Mouse (Mus musculus): ENCODE data around the gene Pnisr.

The Pnisr gene

GRCm38 (mm10) chr4:21847481-21848286 is at the start of gene Pnisr:
Gene Pnisr (plus strand): TSS chr4:21847583.
- DNase-seq (ENCODE audit: low spot score in 2 of 2), result peak; percentile 88 to 94

GRCm38 (mm10) chr4:21801013-21801412 is 46.4 kb upstream of the Pnisr start:
- DNase-seq (ENCODE audit: low spot score in 2 of 2), result no peak

GRCm38 (mm10) chr4:21801620-21802019 is 45.8 kb upstream of the Pnisr start:
- no peak for DNase-seq (ENCODE audit: low spot score in 2 of 2)

GRCm38 (mm10) chr4:21807204-21807603 is 40.2 kb upstream of the Pnisr start:
- DNase-seq (ENCODE audit: low spot score in 2 of 2), result no peak

- no peak for DNase-seq (ENCODE audit: low spot score in 2 of 2)
Observed at GRCm38 (mm10) chr4:21810608-21811007, 36.8 kb upstream of the Pnisr start.

GRCm38 (mm10) chr4:21812635-21813034 is 34.7 kb upstream of the Pnisr start:
- no peak for DNase-seq (ENCODE audit: low spot score in 2 of 2)

- DNase-seq (ENCODE audit: low spot score in 2 of 2), result peak in 1 of 2 experiments; percentile 32
Observed at GRCm38 (mm10) chr4:21814029-21814428, 33.4 kb upstream of the Pnisr start.

- no peak for DNase-seq (ENCODE audit: low spot score in 2 of 2)
Observed at GRCm38 (mm10) chr4:21826616-21827015, 20.8 kb upstream of the Pnisr start.

GRCm38 (mm10) chr4:21832844-21833243 is 14.5 kb upstream of the Pnisr start:
- no peak for DNase-seq (ENCODE audit: low spot score in 2 of 2)

- peak; percentile 86 to 87 for DNase-seq (ENCODE audit: low spot score in 2 of 2)
Observed at GRCm38 (mm10) chr4:21848287-21848630, 876 bp downstream of the Pnisr start.

- no peak for DNase-seq (ENCODE audit: low spot score in 2 of 2)
Observed at GRCm38 (mm10) chr4:21857481-21857880, 10.1 kb downstream of the Pnisr start.

- no peak for DNase-seq (ENCODE audit: low spot score in 2 of 2)
Observed at GRCm38 (mm10) chr4:21865226-21865625, 17.8 kb downstream of the Pnisr start.

- no peak for DNase-seq (ENCODE audit: low spot score in 2 of 2)
Observed at GRCm38 (mm10) chr4:21878776-21879175, 31.4 kb downstream of the Pnisr start.

- DNase-seq (ENCODE audit: low spot score in 2 of 2), result peak; percentile 65 to 80
Observed at GRCm38 (mm10) chr4:21879565-21880220, 32.3 kb downstream of the Pnisr start, which contains the start of gene Coq3. Gene Coq3 (plus strand): TSS chr4:21879673.

GRCm38 (mm10) chr4:21882806-21883205 is 35.4 kb downstream of the Pnisr start:
- no peak for DNase-seq (ENCODE audit: low spot score in 2 of 2)

GRCm38 (mm10) chr4:21885831-21886230 is 38.4 kb downstream of the Pnisr start:
- no peak for DNase-seq (ENCODE audit: low spot score in 2 of 2)

Measured in cerebellum, postnatal 4 days (tissue).